Mouse (Mus musculus) heart, embryonic 13.5 days (tissue): ENCODE data around the gene Catsperg1. TPM values are rescaled to one million over a fixed set of nuclear protein-coding genes. Genes with fewer than 3 reads are reported as not detected.
A peak's percentile ranks its signal among the peaks of the same experiment; 100 is the strongest.

ENCODE experiments used
- ATAC-seq: fragments of 200-750 bp; cut with Nextera tagmentation; 2 replicates; pipeline ENCODE4 v1.8.0; 2017; ENCODE audit warnings: moderate TSS enrichment; ENCODE audit not compliant: insufficient number of reproducible peaks, low FRiP score, low TSS enrichment; ENCODE audit errors: extremely low read depth
- H3K27ac ChIP-seq: fragments of 300-500 bp; sonication (generic); replicated peaks from 2 replicates; pipeline ENCODE4 v1.5.1; 2015; ENCODE audit warnings: moderate library complexity, mild to moderate bottlenecking, inconsistent platforms
- H3K27me3 ChIP-seq: fragments of 300-500 bp; sonication (generic); replicated peaks from 2 replicates; pipeline ENCODE4 v1.6.1; 2015; ENCODE audit warnings: mild to moderate bottlenecking, inconsistent platforms
- H3K36me3 ChIP-seq: fragments of 300-500 bp; sonication (generic); 2 replicates; pipeline ENCODE4 v1.6.1; 2015; ENCODE audit warnings: mild to moderate bottlenecking, inconsistent platforms
- H3K4me1 ChIP-seq: fragments of 300-500 bp; sonication (generic); 2 replicates; pipeline ENCODE4 v1.6.1; 2015; ENCODE audit warnings: inconsistent platforms
- H3K4me2 ChIP-seq: fragments of 300-500 bp; sonication (generic); 2 replicates; pipeline ENCODE4 v1.6.1; 2015; ENCODE audit warnings: inconsistent platforms, mild to moderate bottlenecking, moderate library complexity
- H3K4me3 ChIP-seq: fragments of 300-500 bp; sonication (generic); 2 replicates; pipeline ENCODE4 v1.5.1; 2015; ENCODE audit warnings: moderate library complexity, mild to moderate bottlenecking, inconsistent platforms
- H3K9ac ChIP-seq: fragments of 300-500 bp; sonication (generic); 2 replicates; pipeline ENCODE4 v1.6.1; 2015; ENCODE audit warnings: inconsistent platforms, mild to moderate bottlenecking, moderate library complexity
- H3K9me3 ChIP-seq: fragments of 300-500 bp; sonication (generic); 2 replicates; pipeline ENCODE4 v1.6.1; 2016; ENCODE audit warnings: inconsistent platforms
- WGBS: fragments of 180-500 bp; shearing (Covaris S2); methylation state at CpG from one replicate; pipeline ENCODE4 v1.1.7; 2015; ENCODE audit warnings: mixed read lengths; 5-methylcytosine and 5-hydroxymethylcytosine counted together
- polyA plus RNA-seq: library from polyadenylated mRNA; unstranded; fragments of >200 nt; fragmentation: Nextera tagmentation; extraction: Ambion mirVana; gene quantifications from 2 replicates; pipeline ENCODE4 v1.2.1, GENCODE M21; 2015

The Catsperg1 gene
- 0.41 and 0.42 TPM in 2 replicates for polyA plus RNA-seq

DNA sequence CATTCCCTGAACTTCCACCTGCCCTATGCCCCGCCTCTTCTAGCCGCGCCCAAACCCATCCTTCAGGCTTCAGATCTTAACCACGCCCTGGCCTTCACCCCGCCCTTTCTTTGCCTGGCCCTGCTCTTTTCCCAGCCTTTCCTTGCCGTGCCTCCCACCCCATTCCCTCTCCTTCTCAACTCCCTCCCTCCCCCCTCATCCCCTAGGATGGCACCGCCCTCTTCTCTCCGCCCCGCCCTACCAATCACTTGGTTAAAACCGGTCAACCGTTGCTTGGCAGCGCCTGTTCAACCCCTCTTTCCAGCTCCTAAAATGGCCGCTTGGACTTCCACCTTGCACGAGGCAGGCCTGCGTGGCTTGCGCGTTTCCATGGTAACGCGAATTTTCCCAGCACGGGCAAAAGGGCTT lies at the start of gene Catsperg1:
Gene Catsperg1, minus strand, starts transcription at position 361 of the 408 bp plus-strand sequence.
- Histone ChIP-seq H3K27me3 (peaks cover 16% of the 10 kb centered on the region), H3K4me1 (peaks cover 8% of the 10 kb centered on the region; the same call in 1 of the 2 replicates), H3K4me3 (peak within 1 kb of the TSS; percentile 58), H3K9me3 (peaks cover 13% of the 10 kb centered on the region; the same call in 1 of the 2 replicates), H3K27ac (no peak within 1 kb of the TSS), H3K9ac (no peak within 1 kb of the TSS), H3K4me2 (peak within 1 kb of the TSS; percentile 69), H3K36me3 (peaks cover 15% of the 10 kb centered on the region)
- ATAC-seq: peak; percentile 34; the same call in 1 of the 2 replicates
- WGBS: 5% methylated on average over 20 of the region's 20 CpGs

DNA sequence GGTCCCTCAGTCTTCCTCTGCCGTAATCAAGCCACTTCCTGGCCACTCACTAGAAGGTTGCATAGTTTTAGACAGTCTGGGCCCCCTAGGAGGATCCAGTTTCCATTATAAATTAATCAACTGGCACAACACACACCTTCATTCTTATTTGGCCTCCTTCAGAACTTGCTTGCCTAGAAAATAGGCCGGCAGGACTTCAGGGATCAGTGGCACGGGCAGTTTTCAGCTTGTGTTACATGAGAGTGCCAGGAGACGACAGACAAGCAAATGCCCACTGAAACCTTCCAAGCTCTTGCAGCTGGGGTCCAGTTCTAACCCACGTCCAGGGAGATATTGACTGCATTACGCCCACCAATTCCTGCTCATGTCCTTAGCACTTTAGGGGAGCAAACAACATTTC lies 48.3 kb upstream of the Catsperg1 start:
- no peaks in the 10 kb centered on the region for H3K9me3 ChIP-seq
- H3K4me1 ChIP-seq: peaks cover 45% of the 10 kb centered on the region
- 54% methylated on average over 6 of the region's 6 CpGs for WGBS
- peak overlapping the region; percentile 40; the same call in 1 of the 2 replicates for H3K9ac ChIP-seq
- no peak for ATAC-seq
- no peaks in the 10 kb centered on the region for H3K27me3 ChIP-seq
- H3K36me3 ChIP-seq: 0 out of 2 replicates have a peak, but pooled peaks cover 2% of the 10 kb centered on the region
- H3K27ac ChIP-seq: no peak overlapping the region
- H3K4me3 ChIP-seq: no peak overlapping the region
- no peak overlapping the region; the same call in 1 of the 2 replicates for H3K4me2 ChIP-seq

DNA sequence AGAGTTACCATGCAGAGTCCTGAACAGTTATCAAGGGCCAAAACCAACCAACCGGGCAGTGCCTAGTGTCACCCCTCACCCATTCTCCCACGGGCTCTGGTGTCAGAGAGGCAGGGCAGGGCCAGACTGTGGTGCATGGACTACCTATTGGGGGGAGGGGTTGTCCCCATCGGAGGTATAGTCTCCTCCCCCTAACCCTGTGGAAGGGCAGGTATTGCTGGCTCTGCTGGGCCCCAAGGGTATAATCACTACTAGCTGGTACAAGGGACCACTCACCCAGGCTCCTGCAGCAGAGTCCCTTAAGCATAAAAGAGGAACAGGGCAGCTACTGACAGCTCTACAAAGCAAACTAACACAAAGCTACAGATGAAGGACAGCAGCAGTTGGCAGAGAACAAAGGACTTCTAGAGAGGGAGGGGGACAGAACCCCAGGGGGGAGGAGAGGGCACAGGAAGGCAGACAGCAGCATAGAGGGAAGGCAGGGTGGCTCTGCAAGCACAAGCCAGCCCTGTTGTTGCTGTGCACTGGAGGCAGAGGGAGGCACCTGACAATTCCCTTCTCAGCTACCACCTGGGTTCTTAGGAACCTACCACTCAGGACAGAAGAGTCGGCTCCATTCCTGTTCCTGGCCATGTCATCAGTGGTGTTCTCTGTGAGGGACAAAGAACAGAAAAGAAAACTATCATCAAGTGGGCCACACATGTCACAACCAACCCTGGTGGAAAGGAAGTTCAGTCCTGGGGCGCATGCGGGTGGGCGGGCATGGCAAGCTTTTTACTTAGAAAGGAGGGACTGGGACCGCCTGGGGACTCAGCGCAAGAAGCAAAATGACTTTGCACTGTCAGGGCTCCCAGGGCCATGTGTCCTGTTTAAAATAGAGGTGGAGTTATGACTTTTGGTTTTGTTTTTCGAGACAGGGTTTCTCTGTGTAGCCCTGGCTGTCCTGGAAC lies 46.2 kb upstream of the Catsperg1 start:
- H3K4me1 ChIP-seq: peaks cover 38% of the 10 kb centered on the region
- H3K36me3 ChIP-seq: 0 out of 2 replicates have a peak, but pooled peaks cover 3% of the 10 kb centered on the region
- H3K9me3 ChIP-seq: no peaks in the 10 kb centered on the region
- no peak overlapping the region for H3K4me3 ChIP-seq
- ATAC-seq: no peak
- H3K9ac ChIP-seq: 0 out of 2 replicates have a peak overlapping the region, but pooled peaks have one; percentile 8
- no peak overlapping the region for H3K27ac ChIP-seq
- H3K4me2 ChIP-seq: no peak overlapping the region
- H3K27me3 ChIP-seq: no peaks in the 10 kb centered on the region
- WGBS: 77% methylated on average over 10 of the region's 10 CpGs

DNA sequence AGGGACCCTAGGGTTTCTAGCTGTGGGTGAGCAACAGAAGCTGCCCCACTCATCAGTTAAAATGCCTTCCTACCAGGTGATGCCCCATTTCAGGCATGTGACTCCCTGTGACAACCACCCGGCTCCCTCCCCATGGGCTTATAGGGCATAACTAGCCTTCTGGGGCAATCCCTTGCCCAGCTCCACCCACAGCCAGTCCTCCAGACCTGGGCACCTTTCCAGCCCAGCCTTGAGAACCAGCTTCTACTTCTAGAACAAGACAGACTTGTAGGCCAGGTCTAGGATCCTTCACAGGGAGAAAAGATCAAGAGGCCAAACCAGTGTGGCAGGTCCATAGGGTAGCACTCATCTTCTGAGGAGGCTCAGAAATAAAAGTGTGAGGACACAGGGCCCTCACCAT lies 43.5 kb upstream of the Catsperg1 start:
- Histone ChIP-seq H3K9ac (no peak overlapping the region), H3K27me3 (no peaks in the 10 kb centered on the region), H3K27ac (peak overlapping the region; percentile 47; the same call in 1 of the 2 replicates), H3K4me2 (no peak overlapping the region), H3K9me3 (no peaks in the 10 kb centered on the region), H3K36me3 (0 out of 2 replicates have a peak, but pooled peaks cover 3% of the 10 kb centered on the region), H3K4me3 (no peak overlapping the region), H3K4me1 (peaks cover 43% of the 10 kb centered on the region)
- WGBS: 69% methylated on average over 1 of the region's 1 CpGs
- no peak for ATAC-seq

DNA sequence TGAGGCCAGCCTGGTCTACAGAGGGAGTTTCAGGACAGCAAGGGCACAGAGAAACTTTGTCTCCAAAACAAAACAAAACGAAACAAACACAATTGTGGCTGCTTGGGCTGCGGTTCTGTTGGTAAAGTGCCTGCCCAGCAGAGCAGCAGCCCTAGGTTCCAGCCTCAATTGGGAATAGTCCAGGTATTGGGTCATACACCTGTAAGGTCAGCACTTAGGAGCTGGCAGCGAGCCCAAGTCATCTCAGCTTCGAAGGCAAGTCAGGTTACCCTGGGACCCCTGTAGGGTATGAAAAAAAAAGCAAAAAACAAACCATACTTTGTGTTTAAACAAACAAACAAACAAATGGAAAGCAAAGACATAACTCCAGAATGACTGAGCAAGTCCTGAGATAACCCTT lies 42.0 kb upstream of the Catsperg1 start:
- Histone ChIP-seq H3K4me3 (no peak overlapping the region), H3K4me2 (no peak overlapping the region), H3K4me1 (peaks cover 36% of the 10 kb centered on the region), H3K9me3 (no peaks in the 10 kb centered on the region), H3K36me3 (0 out of 2 replicates have a peak, but pooled peaks cover 3% of the 10 kb centered on the region), H3K9ac (no peak overlapping the region), H3K27ac (no peak overlapping the region), H3K27me3 (no peaks in the 10 kb centered on the region)
- ATAC-seq: no peak
- 77% methylated on average over 4 of the region's 4 CpGs for WGBS

DNA sequence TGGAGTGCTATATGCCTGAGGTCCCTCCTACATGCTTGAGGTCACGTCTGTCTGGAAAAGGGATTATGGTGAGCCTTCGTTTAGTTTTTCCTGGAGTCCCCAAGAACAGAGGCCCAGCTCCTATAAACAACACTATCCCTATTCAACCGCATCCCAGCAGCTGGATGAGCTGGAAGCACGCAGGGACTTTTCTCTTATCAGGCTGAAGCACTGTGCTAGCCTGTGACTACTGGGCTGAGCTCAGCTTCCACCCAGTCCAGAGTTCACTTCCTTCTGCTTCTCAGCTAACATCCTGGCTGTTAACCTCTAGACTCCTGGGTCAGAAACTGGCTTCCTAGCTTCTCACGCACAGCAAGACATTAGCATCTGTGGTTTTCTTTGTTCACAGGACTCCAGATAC lies 40.0 kb upstream of the Catsperg1 start:
- no peak overlapping the region for H3K9ac ChIP-seq

DNA sequence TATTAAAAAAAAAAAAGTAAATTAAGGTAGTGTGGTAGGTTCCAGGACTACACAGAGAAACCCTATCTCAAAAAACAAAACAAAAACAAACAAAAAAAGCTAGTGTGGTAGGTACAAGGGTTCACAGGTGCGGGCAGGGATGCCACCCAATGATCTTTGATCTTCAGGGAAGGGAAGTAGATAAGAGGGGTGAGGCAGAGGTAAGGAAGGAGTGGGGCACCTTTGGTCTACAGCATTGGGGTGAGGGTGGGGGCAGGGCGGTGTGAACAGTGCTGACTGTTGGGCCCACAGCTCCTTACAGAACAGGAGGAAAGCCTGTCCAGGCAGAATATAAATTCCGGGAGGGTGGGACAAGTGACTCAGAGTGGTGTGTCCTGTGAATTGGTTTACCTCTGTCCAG lies 37.3 kb upstream of the Catsperg1 start:
- Histone ChIP-seq H3K27ac (no peak overlapping the region), H3K4me2 (no peak overlapping the region), H3K27me3 (no peaks in the 10 kb centered on the region), H3K4me3 (no peak overlapping the region), H3K4me1 (peaks cover 40% of the 10 kb centered on the region), H3K9ac (no peak overlapping the region), H3K9me3 (no peaks in the 10 kb centered on the region), H3K36me3 (peaks cover 12% of the 10 kb centered on the region)
- WGBS: 74% methylated on average over 3 of the region's 3 CpGs
- no peak for ATAC-seq

More for the DNA sequence above, 40.0 kb upstream of the Catsperg1 start:
- WGBS: 35% methylated on average over 5 of the region's 5 CpGs
- no peak overlapping the region for H3K4me2 ChIP-seq
- peaks cover 33% of the 10 kb centered on the region for H3K4me1 ChIP-seq
- no peaks in the 10 kb centered on the region for H3K9me3 ChIP-seq
- 0 out of 2 replicates have a peak, but pooled peaks cover 3% of the 10 kb centered on the region for H3K36me3 ChIP-seq
- ATAC-seq: no peak
- H3K4me3 ChIP-seq: no peak overlapping the region
- peak overlapping the region; percentile 50; the same call in 1 of the 2 replicates for H3K27ac ChIP-seq
- H3K27me3 ChIP-seq: no peaks in the 10 kb centered on the region

DNA sequence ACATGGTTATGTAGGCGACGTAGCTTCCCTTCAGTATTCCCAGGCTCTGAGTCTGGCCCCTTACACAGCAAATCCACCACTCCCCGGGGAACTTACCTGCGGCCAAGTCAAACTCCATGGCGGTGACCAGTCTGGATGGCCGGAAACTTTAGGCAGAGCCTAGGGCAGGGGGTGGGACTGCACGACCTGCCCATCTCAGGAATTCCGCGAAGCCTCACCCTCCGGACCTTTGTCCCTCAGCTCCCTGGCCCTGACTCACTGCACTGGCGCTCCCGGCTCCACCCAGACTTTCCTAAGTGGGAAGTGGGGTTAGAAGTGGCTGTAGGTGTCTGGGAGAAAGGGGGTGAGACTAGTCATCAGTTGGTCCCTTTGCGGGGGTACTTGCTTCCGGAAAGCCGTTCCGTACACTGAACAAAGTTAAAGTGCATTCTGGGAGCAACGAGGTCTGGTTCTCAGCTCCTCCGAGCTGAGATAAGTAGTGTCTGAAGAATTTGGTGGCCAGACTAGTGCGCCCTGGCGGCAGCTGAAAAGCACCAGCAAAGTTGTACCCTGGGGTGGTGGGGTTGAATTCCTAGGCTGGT lies 34.5 kb upstream of the Catsperg1 start, which contains the start of gene 2200002D01Rik:
Gene 2200002D01Rik, minus strand, starts transcription at position 206 of the 581 bp plus-strand sequence.
- WGBS: 4% methylated on average over 20 of the region's 20 CpGs
- ATAC-seq: peak; percentile 38; the same call in 1 of the 2 replicates
- H3K4me3 ChIP-seq: peak within 1 kb of the TSS; percentile 51
- peaks cover 33% of the 10 kb centered on the region for H3K36me3 ChIP-seq
- peaks cover 39% of the 10 kb centered on the region for H3K4me1 ChIP-seq
- H3K27ac ChIP-seq: peak within 1 kb of the TSS; percentile 24; the same call in 1 of the 2 replicates
- no peaks in the 10 kb centered on the region for H3K27me3 ChIP-seq
- H3K4me2 ChIP-seq: peak within 1 kb of the TSS; percentile 81
- H3K9ac ChIP-seq: peak within 1 kb of the TSS; percentile 75
- no peaks in the 10 kb centered on the region for H3K9me3 ChIP-seq

DNA sequence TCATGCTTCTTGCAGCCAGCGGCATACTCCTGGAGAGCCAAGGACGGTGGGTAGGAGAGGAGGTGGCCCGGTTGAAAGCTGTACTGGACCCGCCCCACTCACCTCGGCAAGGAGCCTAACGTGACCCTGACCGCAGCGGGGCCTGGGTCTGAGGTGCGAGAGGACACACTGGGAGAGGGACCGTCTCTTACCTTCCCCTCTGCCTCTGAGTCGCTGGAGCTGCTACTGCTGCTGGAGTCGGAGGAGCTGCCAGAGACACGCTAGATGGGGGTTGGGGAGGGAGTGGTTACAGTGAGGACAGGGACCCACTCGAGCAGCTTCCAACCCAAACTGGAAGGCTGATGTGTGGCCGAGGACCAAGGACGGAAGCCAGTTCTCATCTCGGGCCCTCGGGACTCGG lies 33.9 kb upstream of the Catsperg1 start:
- Histone ChIP-seq H3K4me2 (peak overlapping the region; percentile 81), H3K4me1 (peaks cover 34% of the 10 kb centered on the region), H3K9ac (peak overlapping the region; percentile 75), H3K4me3 (peak overlapping the region; percentile 51), H3K27ac (peak overlapping the region; percentile 24; the same call in 1 of the 2 replicates), H3K9me3 (no peaks in the 10 kb centered on the region), H3K36me3 (peaks cover 33% of the 10 kb centered on the region), H3K27me3 (no peaks in the 10 kb centered on the region)
- 9% methylated on average over 19 of the region's 19 CpGs for WGBS
- ATAC-seq: no peak

DNA sequence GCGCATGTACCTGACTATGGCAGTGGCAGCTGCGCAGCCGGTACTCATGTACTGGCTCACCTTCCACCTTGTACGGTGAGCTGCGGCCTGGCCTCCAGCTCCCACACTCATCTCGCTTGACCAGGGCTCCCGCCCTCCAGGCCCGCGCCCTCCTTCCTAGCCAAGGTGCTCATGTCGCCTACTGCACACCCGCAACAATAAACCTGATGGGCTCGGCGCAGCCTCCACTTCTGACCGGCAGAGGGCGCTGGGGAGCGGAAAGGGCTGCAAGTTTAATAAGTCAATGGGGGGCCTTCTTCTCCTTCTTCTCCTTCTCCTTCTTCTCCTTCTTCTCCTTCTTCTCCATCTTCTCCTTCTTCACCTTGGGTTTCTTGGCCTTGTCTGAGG lies 33.5 kb upstream of the Catsperg1 start:
- peak overlapping the region; percentile 51 for H3K4me3 ChIP-seq
- peaks cover 33% of the 10 kb centered on the region for H3K36me3 ChIP-seq
- peak overlapping the region; percentile 75 for H3K9ac ChIP-seq
- no peaks in the 10 kb centered on the region for H3K9me3 ChIP-seq
- no peak for ATAC-seq
- H3K27ac ChIP-seq: no peak overlapping the region
- peak overlapping the region; percentile 81 for H3K4me2 ChIP-seq
- H3K4me1 ChIP-seq: peaks cover 34% of the 10 kb centered on the region
- H3K27me3 ChIP-seq: no peaks in the 10 kb centered on the region
- WGBS: 21% methylated on average over 16 of the region's 16 CpGs
